Mouse (Mus musculus) embryonic facial prominence, embryonic 14.5 days (tissue): Measurements from ENCODE around the gene Glis1. TPM values are rescaled to one million over a fixed set of nuclear protein-coding genes. Genes with fewer than 3 reads are reported as not detected.

Experiments used
- ATAC-seq: fragments of 200-750 bp; cut with Nextera tagmentation; 2 replicates; pipeline ENCODE4 v1.8.0; 2017; ENCODE audit warnings: low read depth, moderate number of reproducible peaks, moderate TSS enrichment
- DNase-seq: peaks from one replicate; pipeline ENCODE4 v3.0.0-alpha.2; 2015; ENCODE audit warnings: low spot score
- H3K27ac ChIP-seq: fragments of 300-500 bp; sonication (generic); replicated peaks from 2 replicates; pipeline ENCODE4 v1.5.1; 2014; ENCODE audit warnings: low read depth, mild to moderate bottlenecking, low read length, moderate library complexity
- H3K27me3 ChIP-seq: fragments of 300-500 bp; sonication (generic); replicated peaks from 2 replicates; pipeline ENCODE4 v1.6.1; 2014; ENCODE audit warnings: low read length; ENCODE audit not compliant: control insufficient read depth, insufficient read depth
- H3K36me3 ChIP-seq: fragments of 300-500 bp; sonication (generic); 2 replicates; pipeline ENCODE4 v1.6.1; 2014; ENCODE audit warnings: low read length, mixed read lengths; ENCODE audit not compliant: control insufficient read depth, insufficient read depth
- H3K4me1 ChIP-seq: fragments of 300-500 bp; sonication (generic); 2 replicates; pipeline ENCODE4 v1.6.1; 2014; ENCODE audit warnings: antibody characterized with exemption, low read length; ENCODE audit not compliant: control insufficient read depth, insufficient read depth
- H3K4me2 ChIP-seq: fragments of 300-500 bp; sonication (generic); 2 replicates; pipeline ENCODE4 v1.6.1; 2014; ENCODE audit warnings: low read depth, mild to moderate bottlenecking, low read length, moderate library complexity, mixed read lengths
- H3K4me3 ChIP-seq: fragments of 300-500 bp; sonication (generic); 2 replicates; pipeline ENCODE4 v1.5.1; 2014; ENCODE audit warnings: low read depth, mild to moderate bottlenecking, low read length
- H3K9ac ChIP-seq: fragments of 300-500 bp; sonication (generic); 2 replicates; pipeline ENCODE4 v1.6.1; 2014; ENCODE audit warnings: low read depth, mild to moderate bottlenecking, low read length, moderate library complexity, mixed read lengths
- H3K9me3 ChIP-seq: fragments of 300-500 bp; sonication (generic); 2 replicates; pipeline ENCODE4 v1.6.1; 2016; ENCODE audit warnings: low read length; ENCODE audit not compliant: control insufficient read depth
- WGBS: fragments of 180-500 bp; shearing (Covaris S2); extraction: QIAGEN DNeasy Blood & Tissue Kit; methylation state at CpG from one replicate; pipeline ENCODE4 v1.1.7; 2014; 5-methylcytosine and 5-hydroxymethylcytosine counted together
- polyA plus RNA-seq: library from polyadenylated mRNA; unstranded; fragments of >200 nt; fragmentation: Nextera tagmentation; extraction: Ambion mirVana; gene quantifications from 2 replicates; pipeline ENCODE4 v1.2.1, GENCODE M21; 2014

Gene Glis1
- polyA plus RNA-seq, 1 experiment from 2014 or later: 10.8 TPM

GRCm38 (mm10) chr4:107458907-107459306, 24.5 kb downstream of the Glis1 start:
- H3K4me3 ChIP-seq: no peak overlapping the region
- no peaks in the 10 kb centered on the region for H3K9me3 ChIP-seq
- no peak overlapping the region for H3K4me2 ChIP-seq
- no peak overlapping the region for H3K27ac ChIP-seq
- no peak overlapping the region for H3K9ac ChIP-seq
- ATAC-seq: no peak
- H3K4me1 ChIP-seq: peaks cover 23% of the 10 kb centered on the region
- no peaks in the 10 kb centered on the region for H3K36me3 ChIP-seq
- DNase-seq: no peak
- WGBS: 84% methylated on average over 17 of the region's 17 CpGs
- H3K27me3 ChIP-seq: no peaks in the 10 kb centered on the region

GRCm38 (mm10) chr4:107459461-107459860, 25.1 kb downstream of the Glis1 start:
- WGBS: 79% methylated on average over 2 of the region's 2 CpGs
- Histone ChIP-seq H3K4me1 (peaks cover 25% of the 10 kb centered on the region), H3K4me3 (no peak overlapping the region), H3K9ac (no peak overlapping the region), H3K27ac (no peak overlapping the region), H3K36me3 (no peaks in the 10 kb centered on the region), H3K27me3 (no peaks in the 10 kb centered on the region), H3K4me2 (no peak overlapping the region), H3K9me3 (no peaks in the 10 kb centered on the region)
- DNase-seq (no peak), ATAC-seq (no peak)

- Histone ChIP-seq H3K4me3 (no peak overlapping the region), H3K9ac (no peak overlapping the region), H3K4me2 (no peak overlapping the region), H3K27me3 (no peaks in the 10 kb centered on the region; the same call in 1 of the 2 replicates), H3K27ac (no peak overlapping the region), H3K9me3 (no peaks in the 10 kb centered on the region), H3K4me1 (peaks cover 25% of the 10 kb centered on the region), H3K36me3 (no peaks in the 10 kb centered on the region)
- no peak for ATAC-seq
- WGBS: 45% methylated on average over 11 of the region's 11 CpGs
- no peak for DNase-seq
Observed at GRCm38 (mm10) chr4:107460468-107460867, 26.1 kb downstream of the Glis1 start.

DNA sequence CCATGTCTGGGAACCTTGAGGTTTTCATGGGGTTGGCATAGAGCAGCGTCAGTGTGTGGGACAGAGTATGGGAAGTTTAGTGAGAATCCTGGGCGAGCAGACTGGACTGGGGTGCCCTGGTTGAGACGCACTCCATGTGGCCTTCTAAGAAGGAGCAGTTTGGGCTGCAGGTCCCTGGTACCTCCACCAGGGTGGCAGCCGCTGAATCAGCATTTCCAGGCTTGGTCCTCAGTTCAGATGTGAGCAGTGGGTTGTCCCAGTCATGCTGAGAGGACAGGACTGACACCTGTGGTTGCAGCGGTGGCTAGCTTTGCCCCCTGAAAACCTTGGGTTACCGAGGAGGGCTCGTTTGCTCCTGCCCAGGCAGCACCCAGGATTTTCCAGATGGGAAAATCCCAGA, 33.4 kb downstream of the Glis1 start:
- Histone ChIP-seq H3K4me1 (peaks cover 11% of the 10 kb centered on the region; the same call in 1 of the 2 replicates), H3K27ac (no peak overlapping the region; the same call in 1 of the 2 replicates), H3K9ac (no peak overlapping the region), H3K4me3 (no peak overlapping the region), H3K36me3 (no peaks in the 10 kb centered on the region), H3K4me2 (no peak overlapping the region), H3K27me3 (peaks cover 3% of the 10 kb centered on the region; the same call in 1 of the 2 replicates), H3K9me3 (no peaks in the 10 kb centered on the region)
- WGBS: 77% methylated on average over 6 of the region's 7 CpGs
- DNase-seq (no peak), ATAC-seq (no peak)

- DNase-seq: no peak
Observed at GRCm38 (mm10) chr4:107468264-107468663, 33.9 kb downstream of the Glis1 start.

DNA sequence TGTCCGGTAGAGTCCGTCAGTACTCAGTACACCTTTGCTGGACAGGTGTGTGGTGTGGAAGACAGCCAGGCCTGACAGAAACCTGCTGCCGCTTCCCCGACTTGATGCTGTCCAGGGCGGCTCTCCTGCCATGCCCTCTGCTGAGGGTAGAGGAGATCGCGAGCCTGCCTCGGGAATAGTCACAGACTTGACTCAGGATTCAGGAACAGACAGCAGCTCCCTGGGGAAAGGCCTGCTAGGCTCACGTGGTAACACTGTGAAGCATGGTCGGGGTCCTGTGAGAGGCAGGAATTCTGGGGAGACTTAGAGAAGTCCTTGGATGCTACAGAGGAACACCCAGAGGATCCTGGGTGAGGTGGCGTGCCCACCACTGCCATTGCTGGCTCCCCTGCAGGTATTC, 34.4 kb downstream of the Glis1 start:
- peaks cover 3% of the 10 kb centered on the region; the same call in 1 of the 2 replicates for H3K27me3 ChIP-seq

More at GRCm38 (mm10) chr4:107468264-107468663, 33.9 kb downstream of the Glis1 start:
- H3K4me2 ChIP-seq: no peak overlapping the region
- ATAC-seq: peak; percentile 31; the same call in 1 of the 2 replicates
- no peak overlapping the region for H3K9ac ChIP-seq
- no peak overlapping the region for H3K4me3 ChIP-seq
- no peaks in the 10 kb centered on the region for H3K9me3 ChIP-seq
- 57% methylated on average over 13 of the region's 13 CpGs for WGBS
- H3K36me3 ChIP-seq: no peaks in the 10 kb centered on the region
- H3K27me3 ChIP-seq: peaks cover 3% of the 10 kb centered on the region; the same call in 1 of the 2 replicates
- no peak overlapping the region; the same call in 1 of the 2 replicates for H3K27ac ChIP-seq
- peaks cover 11% of the 10 kb centered on the region; the same call in 1 of the 2 replicates for H3K4me1 ChIP-seq

GRCm38 (mm10) chr4:107476266-107476665, 41.9 kb downstream of the Glis1 start:
- no peak overlapping the region for H3K4me3 ChIP-seq
- H3K9me3 ChIP-seq: no peaks in the 10 kb centered on the region
- ATAC-seq: no peak
- H3K36me3 ChIP-seq: no peaks in the 10 kb centered on the region
- no peak overlapping the region for H3K4me2 ChIP-seq
- H3K9ac ChIP-seq: no peak overlapping the region
- no peak overlapping the region for H3K27ac ChIP-seq
- no peaks in the 10 kb centered on the region for H3K4me1 ChIP-seq
- 0 out of 2 replicates have a peak, but pooled peaks cover 3% of the 10 kb centered on the region for H3K27me3 ChIP-seq
- 49% methylated on average over 11 of the region's 11 CpGs for WGBS
- peak; percentile 39 for DNase-seq

More for the DNA sequence above, 34.4 kb downstream of the Glis1 start:
- Histone ChIP-seq H3K27ac (no peak overlapping the region), H3K36me3 (no peaks in the 10 kb centered on the region), H3K4me1 (peaks cover 7% of the 10 kb centered on the region; the same call in 1 of the 2 replicates), H3K9me3 (no peaks in the 10 kb centered on the region), H3K4me3 (no peak overlapping the region), H3K9ac (no peak overlapping the region), H3K4me2 (no peak overlapping the region)
- 65% methylated on average over 11 of the region's 11 CpGs for WGBS
- ATAC-seq (no peak), DNase-seq (no peak)

- Histone ChIP-seq H3K9ac (no peak overlapping the region), H3K4me3 (no peak overlapping the region), H3K27ac (no peak overlapping the region), H3K9me3 (no peaks in the 10 kb centered on the region), H3K4me1 (no peaks in the 10 kb centered on the region), H3K36me3 (no peaks in the 10 kb centered on the region), H3K27me3 (no peaks in the 10 kb centered on the region), H3K4me2 (no peak overlapping the region)
- no peak for DNase-seq
- 61% methylated on average over 5 of the region's 5 CpGs for WGBS
- no peak for ATAC-seq
Observed at GRCm38 (mm10) chr4:107479015-107479414, 44.6 kb downstream of the Glis1 start.

GRCm38 (mm10) chr4:107482541-107482940, 48.1 kb downstream of the Glis1 start:
- no peak overlapping the region for H3K27ac ChIP-seq
- 74% methylated on average over 2 of the region's 2 CpGs for WGBS
- no peak overlapping the region for H3K9ac ChIP-seq
- H3K4me2 ChIP-seq: no peak overlapping the region
- H3K27me3 ChIP-seq: no peaks in the 10 kb centered on the region
- no peaks in the 10 kb centered on the region for H3K9me3 ChIP-seq
- DNase-seq (no peak), ATAC-seq (no peak)
- H3K36me3 ChIP-seq: no peaks in the 10 kb centered on the region
- H3K4me1 ChIP-seq: no peaks in the 10 kb centered on the region
- no peak overlapping the region for H3K4me3 ChIP-seq
